Mouse (Mus musculus): Measurements from ENCODE around the gene Antxr2.

Gene Antxr2

GRCm38 (mm10) chr5:98030902-98031641 lies at the start of gene Antxr2:
Gene Antxr2 (minus strand): TSS chr5:98031043.
- DNase-seq (ENCODE audit: low spot score): no peak

GRCm38 (mm10) chr5:98076612-98077011 lies 45.8 kb upstream of the Antxr2 start:
- no peak for DNase-seq (ENCODE audit: low spot score)

GRCm38 (mm10) chr5:98069191-98069590 lies 38.3 kb upstream of the Antxr2 start:
- DNase-seq (ENCODE audit: low spot score): no peak

DNA sequence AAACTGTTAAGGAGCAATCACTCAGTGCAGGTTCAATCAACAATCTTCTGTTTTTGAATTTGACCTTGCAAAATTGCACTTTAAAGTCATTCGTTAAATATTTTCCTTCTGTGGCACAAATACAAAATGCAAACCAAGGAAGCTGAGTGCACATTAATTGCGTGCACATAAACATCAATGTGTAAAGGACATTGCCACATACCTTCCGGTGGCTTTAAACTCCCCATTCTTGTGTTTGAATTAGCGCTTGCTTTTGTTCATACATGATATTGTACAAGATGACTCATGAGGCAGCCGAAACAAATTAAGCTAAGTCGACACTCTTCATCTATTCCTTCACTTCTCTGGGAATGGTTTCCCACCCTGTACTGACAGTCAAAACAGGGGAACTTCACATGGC lies 24.4 kb upstream of the Antxr2 start:
- no peak for DNase-seq (ENCODE audit: low spot score)

GRCm38 (mm10) chr5:98054834-98055233 lies 24.0 kb upstream of the Antxr2 start:
- no peak for DNase-seq (ENCODE audit: low spot score)

DNA sequence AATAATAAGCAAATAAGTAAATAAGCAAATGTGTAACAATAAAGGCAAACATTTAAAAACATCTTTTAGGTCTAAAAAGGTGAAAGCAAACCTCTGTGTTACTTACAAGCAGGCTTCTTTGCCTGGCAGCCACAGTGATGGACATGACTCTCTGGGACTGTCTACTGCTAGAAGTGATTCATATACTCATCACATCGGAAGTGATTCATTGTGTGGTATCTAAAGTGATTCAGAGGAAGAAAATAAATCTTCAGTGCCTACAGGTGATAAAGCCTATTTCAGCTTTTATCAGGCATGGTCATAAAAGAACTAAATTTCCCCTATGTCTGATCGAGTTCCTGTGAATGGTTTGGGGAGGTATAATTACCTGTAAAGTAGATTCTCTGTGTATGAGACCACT lies 4.1 kb upstream of the Antxr2 start:
- DNase-seq (ENCODE audit: low spot score): no peak

DNA sequence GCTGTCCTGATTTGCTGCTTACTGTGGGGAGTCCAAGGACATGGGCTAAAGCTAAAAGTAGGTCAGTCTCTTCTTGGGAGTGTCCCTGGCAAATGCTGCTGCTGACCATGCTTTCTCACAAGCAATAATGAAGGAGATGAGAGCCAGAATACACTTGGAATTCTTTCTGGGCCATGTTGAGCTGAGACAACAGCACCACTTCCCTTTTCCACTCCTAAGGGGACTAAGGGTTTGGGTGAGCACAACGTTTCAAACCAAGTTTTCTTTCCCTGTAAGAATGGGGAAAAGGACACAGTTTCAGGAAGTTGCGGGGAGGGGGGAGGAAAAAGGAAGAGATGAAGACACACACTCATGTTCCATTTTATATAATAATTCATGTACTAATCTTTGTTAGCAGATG lies 3.4 kb upstream of the Antxr2 start:
- no peak for DNase-seq (ENCODE audit: low spot score)

DNA sequence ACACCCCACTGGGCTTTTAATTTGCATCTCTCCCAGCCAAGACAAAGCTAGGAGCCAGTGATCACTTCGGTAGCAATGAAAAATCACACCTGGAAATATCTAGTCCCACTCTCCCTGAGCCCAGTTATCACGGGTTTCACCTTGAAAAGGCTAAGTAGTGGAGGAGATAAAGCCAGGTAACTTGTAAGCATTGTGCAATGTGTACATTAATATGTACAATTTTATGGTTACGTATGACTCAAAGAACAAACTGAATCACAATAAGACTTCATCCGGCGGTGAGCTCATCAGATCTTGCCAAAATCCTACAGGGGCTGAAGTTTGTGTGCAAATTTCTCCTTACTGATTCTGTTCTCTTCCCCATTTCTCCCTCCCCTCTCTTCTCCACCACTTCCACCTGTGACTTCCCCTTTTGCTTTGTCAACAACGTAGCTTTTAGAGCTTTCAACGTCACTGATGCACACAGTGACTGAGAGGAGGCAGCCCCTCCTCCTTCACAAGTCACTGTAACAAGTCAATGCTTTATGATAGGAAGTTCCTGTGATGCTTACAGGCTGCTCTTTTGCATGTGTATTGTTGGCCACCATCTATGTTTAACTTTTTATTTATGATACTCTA lies 2.1 kb upstream of the Antxr2 start:
- DNase-seq (ENCODE audit: low spot score): no peak

- DNase-seq (ENCODE audit: low spot score): no peak
Observed at GRCm38 (mm10) chr5:98030091-98030901, 547 bp downstream of the Antxr2 start.

GRCm38 (mm10) chr5:98027688-98028389 lies 3.0 kb downstream of the Antxr2 start:
- no peak for DNase-seq (ENCODE audit: low spot score)

DNA sequence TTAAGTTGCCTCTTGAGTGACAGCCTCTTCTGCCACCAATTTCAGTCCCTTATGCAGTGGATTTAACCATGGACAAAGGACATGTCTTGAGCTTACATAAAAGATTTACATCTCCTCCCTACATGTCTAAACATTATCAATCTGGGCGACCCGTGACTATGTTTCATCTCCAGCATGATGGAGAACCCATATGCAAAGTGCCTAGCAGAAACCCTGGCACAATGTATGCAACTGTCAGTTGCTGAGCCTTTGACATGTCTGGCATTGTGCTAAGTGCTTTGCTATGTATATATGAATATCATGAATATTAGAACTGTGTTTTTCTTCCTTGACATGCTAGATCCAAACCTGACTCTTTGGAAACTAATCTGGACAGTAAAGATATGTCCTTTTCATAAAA lies 4.9 kb downstream of the Antxr2 start:
- DNase-seq (ENCODE audit: low spot score): no peak

DNA sequence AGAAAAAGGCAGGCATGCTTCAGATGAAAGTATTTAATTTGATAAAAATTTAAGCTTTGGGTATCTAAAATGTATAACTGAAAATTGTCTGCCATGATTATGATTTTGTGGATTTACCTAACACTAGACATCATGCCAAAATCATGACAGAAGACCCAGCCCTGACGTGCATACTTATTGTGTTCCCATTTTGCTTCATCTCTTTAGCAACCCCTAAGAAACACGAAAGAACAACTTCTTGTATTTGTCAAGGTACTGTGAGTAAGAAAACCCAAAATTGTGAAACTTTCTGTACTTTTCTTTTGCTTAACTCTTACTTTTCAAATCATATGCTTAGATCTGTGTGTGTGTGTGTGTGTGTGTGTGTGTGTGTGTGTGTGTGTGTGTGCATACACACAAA lies 6.3 kb downstream of the Antxr2 start:
- DNase-seq (ENCODE audit: low spot score): no peak

DNA sequence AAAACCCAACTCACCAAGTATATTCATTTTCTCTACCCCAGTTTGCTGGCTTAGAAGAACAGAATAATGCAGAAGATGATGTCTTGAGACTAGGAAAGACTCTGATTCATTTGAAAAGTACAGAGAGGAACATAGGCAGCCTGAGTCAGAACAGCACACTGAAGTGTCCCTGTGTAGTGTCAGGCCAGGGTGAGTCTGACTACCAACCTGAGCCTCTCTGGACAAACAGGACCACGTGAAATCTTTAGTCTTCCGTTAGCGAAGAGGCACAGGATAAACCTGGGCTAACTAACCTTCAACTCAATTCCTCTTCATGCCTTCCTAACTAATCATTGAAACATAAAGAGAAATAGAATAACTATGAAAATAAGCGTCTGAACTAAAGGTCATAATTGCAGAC lies 9.3 kb downstream of the Antxr2 start:
- DNase-seq (ENCODE audit: low spot score): no peak

- no peak for DNase-seq (ENCODE audit: low spot score)
Observed at GRCm38 (mm10) chr5:98020658-98021057, 10.2 kb downstream of the Antxr2 start.

GRCm38 (mm10) chr5:98019396-98019795 lies 11.4 kb downstream of the Antxr2 start:
- DNase-seq (ENCODE audit: low spot score): no peak

- DNase-seq (ENCODE audit: low spot score): no peak
Observed at GRCm38 (mm10) chr5:98018162-98018561, 12.7 kb downstream of the Antxr2 start.

DNA sequence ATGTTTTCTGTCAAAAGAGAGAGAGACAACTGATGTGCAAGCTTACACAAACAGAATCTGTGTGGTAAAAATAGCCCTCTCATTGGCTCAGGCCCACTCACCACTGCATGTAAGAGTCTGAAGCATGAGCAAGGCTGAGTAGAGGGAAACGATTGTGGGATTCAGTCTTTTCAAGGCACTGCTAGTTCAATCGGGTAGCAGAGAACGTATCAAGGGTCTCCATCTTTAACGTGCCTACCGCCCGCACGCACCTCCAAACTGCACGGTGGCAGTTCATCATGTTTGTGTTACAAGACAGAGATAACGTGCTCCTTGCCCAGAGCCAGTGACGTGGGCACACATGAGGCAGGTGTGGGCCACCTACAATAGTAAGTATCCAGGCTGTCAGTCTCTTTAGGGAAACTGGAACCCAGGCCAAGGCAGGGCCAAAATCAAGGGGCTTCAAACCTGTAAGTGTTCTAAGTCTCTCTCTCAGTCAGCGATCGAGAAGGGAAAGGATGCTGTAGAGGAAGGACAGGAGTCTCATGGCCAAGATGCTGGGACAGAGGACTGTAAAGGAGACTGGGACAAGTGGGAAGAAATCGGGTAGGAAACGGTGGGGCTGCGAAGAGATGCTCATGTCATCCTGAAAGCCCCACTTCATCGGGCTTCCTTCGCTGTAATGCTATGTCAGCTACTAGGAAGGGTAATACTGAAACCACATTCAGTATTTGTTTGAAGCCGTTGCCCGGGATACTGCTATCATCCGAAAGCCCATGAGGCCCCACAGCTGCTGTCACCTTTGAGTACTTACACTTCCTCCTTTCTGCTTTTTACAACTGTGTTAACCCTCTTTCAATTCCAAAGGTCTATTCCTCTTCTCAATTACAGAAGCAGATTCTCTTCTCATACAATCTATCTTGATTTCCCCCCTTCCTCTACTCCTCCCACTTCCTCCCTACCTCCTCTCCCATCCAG lies 14.3 kb downstream of the Antxr2 start:
- no peak for DNase-seq (ENCODE audit: low spot score)

DNA sequence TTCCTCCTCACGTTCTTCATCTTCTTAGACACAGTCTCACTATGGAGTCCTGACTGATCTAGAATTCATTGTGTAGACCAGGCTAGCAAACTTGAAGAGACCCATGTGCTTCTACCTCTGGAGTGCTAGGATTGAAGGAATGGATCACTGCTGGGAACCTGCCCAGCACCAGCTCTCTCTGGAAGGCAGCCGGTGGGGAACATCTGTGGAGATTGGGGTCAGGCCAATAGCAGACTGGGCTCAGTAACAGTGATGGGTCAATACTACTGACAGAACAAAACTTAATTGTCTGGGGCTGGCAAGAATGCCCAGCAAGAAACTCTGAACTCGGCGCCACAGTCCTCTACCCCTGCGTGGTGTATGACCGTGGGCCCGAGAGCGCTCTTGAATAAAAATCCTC lies 25.1 kb downstream of the Antxr2 start:
- no peak for DNase-seq (ENCODE audit: low spot score)

GRCm38 (mm10) chr5:97999261-97999824 lies 31.5 kb downstream of the Antxr2 start:
- DNase-seq (ENCODE audit: low spot score): no peak

GRCm38 (mm10) chr5:97996500-97997176 lies 34.2 kb downstream of the Antxr2 start:
- no peak for DNase-seq (ENCODE audit: low spot score)
